Comparison of ENCODE assay signal across 13 mouse cellular contexts in genomic region chr7:138605923-138606322, GRCm38 (mm10).
"Had no signal": no experiment of that assay in that cellular context is flagged by ENCODE, and none has a peak within 500 bp of the region (broad histone marks: within the 10 kb centered on the region; RNA-seq: fewer than 3 reads in every experiment).

No protein-coding gene starts in this region.

- H3K9ac ChIP-seq: limb, embryonic 13.5 days; liver, embryonic 14.5 days; neural tube, embryonic 13.5 days had no signal

- H3K9me3 ChIP-seq: limb, embryonic 13.5 days; neural tube, embryonic 13.5 days had no signal

- H3K36me3 ChIP-seq: limb, embryonic 13.5 days; neural tube, embryonic 13.5 days had no signal

- DNase-seq: kidney, adult 9 months; kidney, postnatal 10 days; kidney, postnatal 4 days; left cerebral cortex, postnatal 4 days; lung, adult 18-20 months; right cerebral cortex, adult 18-20 months; right cerebral cortex, postnatal 25 days; thymus, adult 18-20 months; thymus, postnatal 14 days had no signal

- H3K4me2 ChIP-seq: limb, embryonic 13.5 days; neural tube, embryonic 13.5 days had no signal

- H3K27me3 ChIP-seq: limb, embryonic 13.5 days; neural tube, embryonic 13.5 days had no signal

- H3K4me3 ChIP-seq: layer of hippocampus, adult 2 months; limb, embryonic 13.5 days; neural tube, embryonic 13.5 days had no signal

- H3K27ac ChIP-seq: layer of hippocampus, adult 2 months; limb, embryonic 13.5 days; liver, embryonic 14.5 days had no signal
